Mouse (Mus musculus) liver, embryonic 16.5 days (tissue): Measurements from ENCODE around the gene Bckdha. TPM values are rescaled to one million over a fixed set of nuclear protein-coding genes. Genes with fewer than 3 reads are reported as not detected.
A peak's percentile ranks its signal among the peaks of the same experiment; 100 is the strongest.

Experiments
- ATAC-seq: fragments of 200-750 bp; cut with Nextera tagmentation; 2 replicates; pipeline ENCODE4 v1.8.0; 2017; ENCODE audit warnings: low read depth, mild to moderate bottlenecking, moderate number of reproducible peaks, moderate library complexity
- H3K27ac ChIP-seq: fragments of 300-500 bp; sonication (generic); 2 replicates; pipeline ENCODE4 v1.5.1; 2014; ENCODE audit warnings: mild to moderate bottlenecking, low read length
- H3K27me3 ChIP-seq: fragments of 300-500 bp; sonication (generic); 2 replicates; pipeline ENCODE4 v1.6.1; 2014; ENCODE audit warnings: low read depth, low read length, mixed read lengths; ENCODE audit not compliant: control insufficient read depth, insufficient read depth
- H3K36me3 ChIP-seq: fragments of 300-500 bp; sonication (generic); 2 replicates; pipeline ENCODE4 v1.6.1; 2014; ENCODE audit warnings: mild to moderate bottlenecking; ENCODE audit not compliant: control insufficient read depth, insufficient read depth
- H3K4me1 ChIP-seq: fragments of 300-500 bp; sonication (generic); 2 replicates; pipeline ENCODE4 v1.6.1; 2014; ENCODE audit warnings: low read depth, low read length, mixed read lengths; ENCODE audit not compliant: control insufficient read depth
- H3K4me2 ChIP-seq: fragments of 300-500 bp; sonication (generic); 2 replicates; pipeline ENCODE4 v1.6.1; 2014; ENCODE audit warnings: low read depth, low read length, mixed read lengths
- H3K4me3 ChIP-seq: fragments of 300-500 bp; sonication (generic); 2 replicates; pipeline ENCODE4 v1.5.1; 2014; ENCODE audit warnings: low read depth, mild to moderate bottlenecking, low read length
- H3K9ac ChIP-seq: fragments of 300-500 bp; sonication (generic); 2 replicates; pipeline ENCODE4 v1.6.1; 2014; ENCODE audit warnings: low read depth, low read length
- H3K9me3 ChIP-seq: fragments of 300-500 bp; sonication (generic); replicated peaks from 2 replicates; pipeline ENCODE4 v1.6.1; 2016; ENCODE audit warnings: low read length; ENCODE audit not compliant: control insufficient read depth
- WGBS: fragments of 180-500 bp; shearing (Covaris S2); extraction: QIAGEN DNeasy Blood & Tissue Kit; methylation state at CpG from one replicate; pipeline ENCODE4 v1.1.7; 2014; ENCODE audit not compliant: insufficient replicate concordance; 5-methylcytosine and 5-hydroxymethylcytosine counted together
- polyA plus RNA-seq: library from polyadenylated mRNA; unstranded; fragments of >200 nt; fragmentation: Nextera tagmentation; extraction: Ambion mirVana; gene quantifications from 2 replicates; pipeline ENCODE4 v1.2.1, GENCODE M21; 2015

Bckdha gene
- polyA plus RNA-seq, 1 experiment from 2014 or later = 43.1 TPM

- H3K4me2 ChIP-seq = no peak overlapping the region
- no peak overlapping the region for H3K4me3 ChIP-seq
- no peaks in the 10 kb centered on the region; the same call in 1 of the 2 replicates for H3K36me3 ChIP-seq
- no peak overlapping the region for H3K9ac ChIP-seq
- H3K9me3 ChIP-seq = no peaks in the 10 kb centered on the region
- no peaks in the 10 kb centered on the region for H3K4me1 ChIP-seq
- no peak for ATAC-seq
- WGBS = 71% methylated on average over 5 of the region's 5 CpGs
- H3K27ac ChIP-seq = no peak overlapping the region
- no peaks in the 10 kb centered on the region for H3K27me3 ChIP-seq
These were observed 21.7 kb downstream of the Bckdha start for GRCm38 (mm10) chr7:25637099-25637498.

DNA sequence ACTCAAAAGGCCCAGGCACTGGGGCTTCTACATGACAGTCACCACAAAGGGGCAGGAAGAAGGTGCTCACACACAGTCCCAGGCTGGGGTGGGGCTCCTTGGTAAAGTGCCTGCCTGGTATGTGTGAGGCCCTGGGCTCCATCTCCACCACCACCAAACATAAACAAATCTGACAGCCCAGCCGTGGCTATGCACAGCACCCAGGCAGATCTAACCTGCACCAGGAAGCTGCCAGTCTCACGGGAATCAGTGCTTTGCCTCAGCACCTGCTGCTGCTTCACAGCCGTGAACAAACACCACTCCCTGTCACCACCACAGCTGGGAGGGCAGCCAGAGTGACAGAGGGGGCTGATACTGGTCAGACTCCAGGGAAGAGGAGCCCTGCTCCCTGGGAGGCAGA lies 22.4 kb downstream of the Bckdha start:
- Histone ChIP-seq H3K27ac (peak overlapping the region; percentile 41; the same call in 1 of the 2 replicates), H3K4me2 (no peak overlapping the region), H3K4me3 (no peak overlapping the region), H3K36me3 (no peaks in the 10 kb centered on the region; the same call in 1 of the 2 replicates), H3K9me3 (no peaks in the 10 kb centered on the region), H3K4me1 (no peaks in the 10 kb centered on the region), H3K9ac (no peak overlapping the region), H3K27me3 (no peaks in the 10 kb centered on the region)
- ATAC-seq = no peak
- 39% methylated on average over 3 of the region's 3 CpGs for WGBS

DNA sequence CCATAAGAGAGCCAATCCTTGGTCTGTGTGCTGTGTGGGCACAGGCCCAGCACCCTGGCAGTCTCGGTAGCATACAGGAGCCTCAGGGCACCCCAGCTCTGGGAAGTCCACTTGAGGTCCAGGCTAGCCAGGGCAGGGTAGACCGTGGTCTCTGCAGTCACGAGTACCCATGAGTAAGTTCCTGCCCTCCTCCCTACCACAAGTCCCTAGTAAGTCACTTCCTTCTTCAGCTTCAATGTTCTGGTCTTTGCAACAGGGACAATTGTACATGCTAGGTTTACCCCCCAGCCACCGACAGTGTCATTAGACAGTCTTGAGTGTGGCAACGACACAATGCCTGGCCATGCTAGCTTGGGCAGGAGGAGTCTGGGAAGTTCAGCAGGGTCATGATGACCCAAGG lies 26.1 kb downstream of the Bckdha start:
- no peaks in the 10 kb centered on the region for H3K36me3 ChIP-seq
- no peak for ATAC-seq
- H3K9ac ChIP-seq = no peak overlapping the region

DNA sequence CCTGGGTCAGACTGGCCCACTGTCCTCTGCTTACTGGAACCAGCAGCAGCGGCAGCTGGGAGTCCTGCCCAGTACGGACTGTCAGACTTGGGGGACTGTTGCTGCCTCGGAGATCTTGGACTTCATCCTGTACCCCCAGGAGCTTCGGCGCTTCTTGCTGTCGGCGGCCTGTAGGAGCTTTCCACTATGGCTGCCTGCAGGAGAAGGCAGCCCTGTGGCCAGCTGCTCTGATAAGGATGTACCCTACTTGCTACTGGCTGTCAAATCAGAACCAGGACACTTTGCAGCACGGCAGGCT lies 30.5 kb downstream of the Bckdha start:
- H3K27ac ChIP-seq = no peak overlapping the region
- WGBS = 52% methylated on average over 8 of the region's 8 CpGs
- H3K9me3 ChIP-seq = no peaks in the 10 kb centered on the region
- H3K36me3 ChIP-seq = no peaks in the 10 kb centered on the region
- ATAC-seq = no peak
- H3K4me3 ChIP-seq = peak overlapping the region; percentile 59; the same call in 1 of the 2 replicates
- H3K4me2 ChIP-seq = peak overlapping the region; percentile 85; the same call in 1 of the 2 replicates
- no peak overlapping the region for H3K9ac ChIP-seq
- no peaks in the 10 kb centered on the region for H3K27me3 ChIP-seq
- peaks cover 27% of the 10 kb centered on the region for H3K4me1 ChIP-seq

More for the DNA sequence above, 26.1 kb downstream of the Bckdha start:
- no peak overlapping the region for H3K4me2 ChIP-seq
- H3K4me3 ChIP-seq = no peak overlapping the region
- no peaks in the 10 kb centered on the region for H3K9me3 ChIP-seq
- WGBS = 27% methylated on average over 5 of the region's 5 CpGs
- H3K27ac ChIP-seq = peak overlapping the region; percentile 31; the same call in 1 of the 2 replicates
- H3K27me3 ChIP-seq = no peaks in the 10 kb centered on the region
- peaks cover 9% of the 10 kb centered on the region for H3K4me1 ChIP-seq

DNA sequence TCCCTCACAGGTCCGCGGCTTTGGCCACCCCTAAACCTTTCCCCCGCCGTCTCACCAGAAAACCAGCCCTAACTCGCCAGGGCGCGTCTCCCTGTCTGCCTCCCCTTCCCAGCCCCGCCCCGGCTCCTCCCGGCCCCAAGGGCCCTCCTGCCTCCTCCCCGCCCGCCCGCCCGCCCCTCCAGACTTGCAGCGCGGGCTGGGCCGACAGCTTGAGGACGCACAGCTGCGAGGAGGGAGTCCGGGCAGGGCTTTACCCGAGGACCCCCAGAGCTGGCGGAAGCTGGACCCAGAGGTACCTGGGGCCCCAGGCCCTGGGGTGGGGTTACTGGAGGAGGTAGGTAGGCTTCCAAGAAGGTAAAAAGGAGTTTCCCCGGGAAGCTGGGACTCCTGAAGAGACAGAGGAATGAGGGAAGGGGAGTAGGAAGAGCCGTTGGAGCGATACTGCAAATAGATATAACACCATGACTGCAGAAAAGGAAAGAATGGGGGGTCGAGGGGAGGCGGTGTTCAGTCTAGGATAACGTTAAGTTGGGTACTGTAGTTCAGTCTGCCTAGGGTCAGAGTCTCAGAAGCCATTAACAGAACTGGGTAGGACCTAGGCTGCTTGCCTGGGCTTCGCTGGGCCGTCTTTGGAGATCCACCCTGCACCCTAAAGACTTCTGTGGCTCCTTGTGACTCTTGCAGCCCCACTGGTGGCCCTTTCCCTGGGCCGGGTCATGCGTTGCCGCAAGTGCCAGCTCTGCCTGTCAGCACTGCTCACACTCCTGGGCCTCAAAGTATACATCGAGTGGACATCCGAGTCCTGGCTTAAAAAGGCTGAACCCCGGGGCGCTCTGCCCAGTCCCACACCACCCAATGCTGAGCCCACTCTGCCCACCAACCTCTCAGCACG lies 31.1 kb downstream of the Bckdha start:
- no peaks in the 10 kb centered on the region for H3K36me3 ChIP-seq
- no peaks in the 10 kb centered on the region for H3K27me3 ChIP-seq
- peaks cover 27% of the 10 kb centered on the region for H3K4me1 ChIP-seq
- H3K9ac ChIP-seq = peak overlapping the region; percentile 59
- H3K27ac ChIP-seq = peak overlapping the region; percentile 44; the same call in 1 of the 2 replicates
- peak overlapping the region; percentile 59 for H3K4me3 ChIP-seq
- no peaks in the 10 kb centered on the region for H3K9me3 ChIP-seq
- peak; percentile 79 for ATAC-seq
- H3K4me2 ChIP-seq = peak overlapping the region; percentile 85
- 17% methylated on average over 38 of the region's 38 CpGs for whole genome bisulfite sequencing

- ATAC-seq = peak; percentile 49
- Histone ChIP-seq H3K27me3 (no peaks in the 10 kb centered on the region), H3K9me3 (no peaks in the 10 kb centered on the region), H3K9ac (peak within 1 kb of the TSS; percentile 59), H3K4me2 (peak within 1 kb of the TSS; percentile 85), H3K36me3 (no peaks in the 10 kb centered on the region), H3K4me3 (peak within 1 kb of the TSS; percentile 59), H3K4me1 (peaks cover 27% of the 10 kb centered on the region), H3K27ac (peak within 1 kb of the TSS; percentile 44; the same call in 1 of the 2 replicates)
- 9% methylated on average over 27 of the region's 29 CpGs for WGBS
These were observed 32.0 kb downstream of the Bckdha start, which contains the start of gene B3gnt8 for GRCm38 (mm10) chr7:25626509-25627430. Gene B3gnt8 (plus strand): TSS chr7:25626654.

GRCm38 (mm10) chr7:25625594-25626250 lies 33.1 kb downstream of the Bckdha start:
- Histone ChIP-seq H3K9me3 (no peaks in the 10 kb centered on the region), H3K9ac (no peak overlapping the region), H3K27ac (no peak overlapping the region), H3K36me3 (no peaks in the 10 kb centered on the region), H3K4me3 (no peak overlapping the region), H3K27me3 (no peaks in the 10 kb centered on the region), H3K4me2 (no peak overlapping the region), H3K4me1 (peaks cover 27% of the 10 kb centered on the region)
- no peak for ATAC-seq
- WGBS = 58% methylated on average over 10 of the region's 10 CpGs

- no peaks in the 10 kb centered on the region for H3K9me3 ChIP-seq
- H3K27ac ChIP-seq = no peak overlapping the region
- no peaks in the 10 kb centered on the region for H3K36me3 ChIP-seq
- no peaks in the 10 kb centered on the region for H3K27me3 ChIP-seq
- H3K4me1 ChIP-seq = peaks cover 29% of the 10 kb centered on the region
- no peak overlapping the region for H3K9ac ChIP-seq
- H3K4me2 ChIP-seq = no peak overlapping the region
- ATAC-seq = no peak
- WGBS = 57% methylated on average over 5 of the region's 5 CpGs
- H3K4me3 ChIP-seq = no peak overlapping the region
These were observed 33.9 kb downstream of the Bckdha start for GRCm38 (mm10) chr7:25624851-25625250.
